Mouse (Mus musculus): ENCODE measurements at regions not wholly inside any gene's neighbourhood (a gene's known extent, or its start where the extent isn't known, plus 50 kb on each side); places are given as distances from the start of the nearest gene placed in this dataset.
A peak's percentile ranks its signal among the peaks of the same experiment; 100 is the strongest.

GRCm38 (mm10) chr3:51066373-51066772 lies 157.9 kb upstream of the Noct start:
- ATAC-seq (replicated peaks; ENCODE audit: low FRiP score, low read depth) (no peak), DNase-seq (ENCODE audit: low spot score) (no peak)
- Histone ChIP-seq H3K4me3 (replicated peaks; ENCODE audit: low read depth, low read length) (no peak overlapping the region), H3K27ac (no peak overlapping the region), H3K36me3 (ENCODE audit: insufficient read depth, low read length) (no peaks in the 10 kb centered on the region), H3K27me3 (ENCODE audit: insufficient read depth, low read length) (no peaks in the 10 kb centered on the region), H3K9ac (ENCODE audit: low read depth, low read length) (no peak overlapping the region), H3K9me3 (replicated peaks; ENCODE audit: low read length) (no peaks in the 10 kb centered on the region; the same call in 1 of the 2 replicates), H3K4me1 (replicated peaks; ENCODE audit: insufficient read depth, low read length) (peaks cover 4% of the 10 kb centered on the region), H3K4me2 (ENCODE audit: low read length) (no peak overlapping the region)
- no peak for TF ChIP-seq CTCF (IDR thresholded peaks at IDR 0.05; ENCODE audit: low read depth)
- 33% methylated on average over 5 of the region's 5 CpGs for WGBS

DNA sequence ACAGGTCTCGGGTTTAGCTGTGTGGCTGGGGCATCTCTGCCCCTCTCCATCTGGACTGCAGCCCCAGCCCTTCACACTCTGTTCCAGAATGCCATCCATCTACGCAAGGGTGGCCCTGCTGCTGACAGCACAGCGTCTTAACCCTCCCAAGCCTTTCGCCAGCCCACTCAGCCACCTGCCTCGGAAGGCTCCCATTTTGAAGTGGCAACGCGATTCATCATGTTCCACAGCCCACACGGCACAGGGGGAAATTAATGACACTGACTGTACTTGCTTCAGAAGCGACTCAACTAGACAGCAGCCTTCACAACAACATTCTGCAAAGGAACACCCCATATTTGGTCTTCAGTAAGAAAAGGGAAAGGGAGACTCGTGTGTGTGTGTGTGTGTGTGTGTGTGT lies 151.8 kb upstream of the Noct start:
- no peak overlapping the region for H3K4me2 ChIP-seq (ENCODE audit: low read length)
- H3K27ac ChIP-seq, result no peak overlapping the region
- H3K9ac ChIP-seq (ENCODE audit: low read depth, low read length), result no peak overlapping the region
- 49% methylated on average over 10 of the region's 10 CpGs for WGBS
- H3K36me3 ChIP-seq (ENCODE audit: insufficient read depth, low read length), result no peaks in the 10 kb centered on the region
- 0 out of 2 replicates have a peak, but pooled peaks cover 4% of the 10 kb centered on the region for H3K4me1 ChIP-seq (replicated peaks; ENCODE audit: insufficient read depth, low read length)
- no peak overlapping the region for H3K4me3 ChIP-seq (replicated peaks; ENCODE audit: low read depth, low read length)
- ATAC-seq (replicated peaks; ENCODE audit: low FRiP score, low read depth) (no peak), DNase-seq (ENCODE audit: low spot score) (no peak)
- no peak for TF ChIP-seq CTCF (IDR thresholded peaks at IDR 0.05; ENCODE audit: low read depth)
- H3K9me3 ChIP-seq (replicated peaks; ENCODE audit: low read length), result no peaks in the 10 kb centered on the region
- H3K27me3 ChIP-seq (ENCODE audit: insufficient read depth, low read length), result no peaks in the 10 kb centered on the region

DNA sequence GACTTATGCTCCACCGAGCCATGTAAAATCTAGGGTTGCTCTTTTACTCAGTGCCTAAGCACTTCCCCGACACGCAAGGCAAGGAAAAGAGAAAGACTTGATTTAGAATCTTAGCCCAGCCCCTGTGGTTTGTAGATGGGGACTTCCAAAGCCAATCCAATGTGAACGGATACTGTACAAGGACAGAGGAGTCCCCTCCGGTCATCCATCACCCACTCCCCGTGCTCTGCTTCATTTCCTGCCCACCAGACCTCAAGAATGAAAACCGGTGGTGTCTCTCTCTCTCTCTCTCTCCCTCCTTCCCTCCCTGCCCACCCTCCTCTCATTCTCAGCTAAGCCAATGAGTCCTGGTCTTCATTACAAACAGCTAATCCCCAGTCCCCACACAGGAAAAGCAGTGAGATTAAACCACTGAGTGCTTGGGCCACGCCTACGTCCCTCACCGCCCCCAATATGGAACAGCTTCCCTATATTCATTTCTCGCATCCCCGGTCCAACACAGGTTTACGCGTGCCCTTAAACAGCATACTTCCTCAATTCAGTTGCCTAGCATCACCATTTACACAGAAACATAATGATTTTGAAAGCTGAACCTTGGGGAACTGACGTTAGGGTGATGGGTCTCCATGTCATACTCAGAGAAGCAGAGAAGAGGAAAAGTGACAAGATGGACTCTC lies 151.1 kb upstream of the Noct start:
- 0 out of 2 replicates have a peak, but pooled peaks cover 4% of the 10 kb centered on the region for H3K4me1 ChIP-seq (replicated peaks; ENCODE audit: insufficient read depth, low read length)
- H3K9me3 ChIP-seq (replicated peaks; ENCODE audit: low read length), result no peaks in the 10 kb centered on the region
- DNase-seq (ENCODE audit: low spot score) (peak; percentile 68), ATAC-seq (replicated peaks; ENCODE audit: low FRiP score, low read depth) (no peak)
- no peak overlapping the region for H3K4me2 ChIP-seq (ENCODE audit: low read length)
- no peaks in the 10 kb centered on the region for H3K27me3 ChIP-seq (ENCODE audit: insufficient read depth, low read length)
- no peak overlapping the region for H3K27ac ChIP-seq
- H3K4me3 ChIP-seq (replicated peaks; ENCODE audit: low read depth, low read length), result no peak overlapping the region
- TF ChIP-seq CTCF (IDR thresholded peaks at IDR 0.05; ENCODE audit: low read depth), result no peak
- H3K36me3 ChIP-seq (ENCODE audit: insufficient read depth, low read length), result no peaks in the 10 kb centered on the region
- no peak overlapping the region for H3K9ac ChIP-seq (ENCODE audit: low read depth, low read length)
- WGBS, result 65% methylated on average over 15 of the region's 15 CpGs

DNA sequence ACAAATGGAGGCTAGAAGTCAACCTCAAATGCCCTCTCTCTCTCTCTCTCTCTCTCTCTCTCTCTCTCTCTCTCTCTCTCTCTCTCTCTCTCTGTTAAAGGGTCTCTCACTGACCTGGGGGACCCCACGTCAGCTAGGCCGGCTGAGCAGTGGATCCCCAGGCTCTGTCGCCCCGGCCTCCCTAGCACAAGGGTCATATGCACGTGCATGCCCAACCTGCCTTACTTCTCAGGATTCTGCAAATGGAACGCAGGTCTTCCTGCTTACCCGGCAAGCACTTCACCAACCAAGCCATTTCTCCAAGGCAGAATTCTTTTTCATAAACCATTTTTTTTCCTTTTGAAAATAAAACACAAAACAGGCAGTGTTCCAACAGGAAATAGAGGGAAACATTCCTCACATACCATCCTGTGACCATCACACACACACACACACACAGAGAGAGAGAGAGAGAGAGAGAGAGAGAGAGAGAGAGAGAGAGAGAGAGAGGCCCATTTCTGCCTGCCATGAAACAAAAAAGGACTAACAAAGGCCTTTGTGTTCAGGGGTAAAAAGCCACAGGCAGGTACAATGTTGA lies 150.4 kb upstream of the Noct start:
- 65% methylated on average over 7 of the region's 7 CpGs for WGBS

DNA sequence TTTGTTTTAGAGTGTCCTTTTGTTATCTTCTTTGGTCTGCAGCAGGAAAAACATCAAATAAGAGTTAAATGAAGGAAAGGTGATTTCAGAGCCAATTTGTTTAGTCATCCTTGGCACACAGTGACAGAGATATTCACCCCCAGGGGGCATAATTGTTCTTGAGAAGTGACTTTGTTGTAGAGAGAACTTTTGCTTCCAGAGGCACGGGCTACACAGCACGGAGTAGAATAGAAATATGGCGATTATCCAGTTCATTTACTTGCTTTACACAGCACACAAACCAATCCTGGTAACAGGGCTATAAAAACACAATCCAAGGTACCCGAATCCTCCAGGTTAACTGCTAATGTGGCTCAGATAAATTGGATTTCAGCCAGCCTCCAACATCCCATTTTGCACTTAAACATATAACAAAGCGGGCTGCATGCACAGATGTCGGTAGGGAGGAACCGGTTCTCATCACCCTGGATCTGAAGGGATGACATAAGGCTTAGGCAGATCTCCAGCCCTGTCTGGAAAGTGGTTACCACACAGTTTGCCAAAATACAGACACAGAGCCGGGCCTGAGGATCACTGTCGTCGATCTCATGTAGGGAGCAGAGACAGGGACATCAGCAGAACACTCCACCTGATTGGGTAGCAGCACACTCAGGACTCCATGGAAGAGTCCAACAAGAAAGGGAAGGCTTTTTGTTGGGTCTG lies 148.9 kb upstream of the Noct start:
- no peak for DNase-seq (ENCODE audit: low spot score)
- peak; percentile 10; the same call in 1 of the 2 replicates for TF ChIP-seq CTCF (IDR thresholded peaks at IDR 0.05; ENCODE audit: low read depth)
- Histone ChIP-seq H3K4me3 (replicated peaks; ENCODE audit: low read depth, low read length) (no peak overlapping the region), H3K27me3 (ENCODE audit: insufficient read depth, low read length) (no peaks in the 10 kb centered on the region), H3K9ac (ENCODE audit: low read depth, low read length) (no peak overlapping the region), H3K9me3 (replicated peaks; ENCODE audit: low read length) (no peaks in the 10 kb centered on the region), H3K4me2 (ENCODE audit: low read length) (no peak overlapping the region), H3K4me1 (replicated peaks; ENCODE audit: insufficient read depth, low read length) (0 out of 2 replicates have a peak, but pooled peaks cover 4% of the 10 kb centered on the region), H3K36me3 (ENCODE audit: insufficient read depth, low read length) (no peaks in the 10 kb centered on the region), H3K27ac (no peak overlapping the region)
- WGBS, result 66% methylated on average over 10 of the region's 10 CpGs
- ATAC-seq (replicated peaks; ENCODE audit: low FRiP score, low read depth), result no peak

More for the DNA sequence above, 150.4 kb upstream of the Noct start:
- no peak overlapping the region for H3K4me2 ChIP-seq (ENCODE audit: low read length)
- ATAC-seq (replicated peaks; ENCODE audit: low FRiP score, low read depth) (no peak), DNase-seq (ENCODE audit: low spot score) (peak; percentile 65)
- H3K9me3 ChIP-seq (replicated peaks; ENCODE audit: low read length), result no peaks in the 10 kb centered on the region
- no peaks in the 10 kb centered on the region for H3K27me3 ChIP-seq (ENCODE audit: insufficient read depth, low read length)
- no peak for TF ChIP-seq CTCF (IDR thresholded peaks at IDR 0.05; ENCODE audit: low read depth)
- H3K4me3 ChIP-seq (replicated peaks; ENCODE audit: low read depth, low read length), result no peak overlapping the region
- 0 out of 2 replicates have a peak, but pooled peaks cover 4% of the 10 kb centered on the region for H3K4me1 ChIP-seq (replicated peaks; ENCODE audit: insufficient read depth, low read length)
- no peak overlapping the region for H3K27ac ChIP-seq
- H3K36me3 ChIP-seq (ENCODE audit: insufficient read depth, low read length), result no peaks in the 10 kb centered on the region
- H3K9ac ChIP-seq (ENCODE audit: low read depth, low read length), result no peak overlapping the region

DNA sequence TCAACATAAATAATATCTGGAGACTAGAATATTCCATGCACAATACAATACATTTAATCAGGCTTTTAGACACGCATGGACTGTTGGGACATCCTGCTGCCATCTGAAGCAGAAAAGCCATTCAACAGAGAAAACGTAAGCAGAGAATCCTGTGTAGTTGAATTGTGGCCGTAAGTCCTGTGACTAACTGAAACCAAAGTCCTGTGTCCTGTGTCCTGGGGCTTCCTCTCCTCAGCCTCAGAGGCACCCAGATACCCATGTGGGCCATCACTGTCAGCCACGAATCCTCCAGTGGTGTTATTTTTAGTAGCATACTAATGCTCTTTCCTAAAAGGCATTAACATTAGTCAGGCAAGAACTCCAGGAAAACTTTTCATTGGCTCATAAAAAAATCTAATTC lies 145.8 kb upstream of the Noct start:
- TF ChIP-seq CTCF (IDR thresholded peaks at IDR 0.05; ENCODE audit: low read depth), result no peak
- H3K4me3 ChIP-seq (replicated peaks; ENCODE audit: low read depth, low read length), result no peak overlapping the region
- H3K27me3 ChIP-seq (ENCODE audit: insufficient read depth, low read length), result no peaks in the 10 kb centered on the region
- H3K36me3 ChIP-seq (ENCODE audit: insufficient read depth, low read length), result no peaks in the 10 kb centered on the region
- no peak overlapping the region for H3K27ac ChIP-seq
- no peaks in the 10 kb centered on the region for H3K4me1 ChIP-seq (replicated peaks; ENCODE audit: insufficient read depth, low read length)
- H3K9ac ChIP-seq (ENCODE audit: low read depth, low read length), result no peak overlapping the region
- ATAC-seq (replicated peaks; ENCODE audit: low FRiP score, low read depth), result no peak
- 43% methylated on average over 4 of the region's 4 CpGs for WGBS
- no peak for DNase-seq (ENCODE audit: low spot score)
- H3K9me3 ChIP-seq (replicated peaks; ENCODE audit: low read length), result no peaks in the 10 kb centered on the region
- H3K4me2 ChIP-seq (ENCODE audit: low read length), result no peak overlapping the region
